Mouse (Mus musculus) C3H10T1/2 (cell line): ENCODE data around the gene Olfr597. TPM values are rescaled to one million over a fixed set of nuclear protein-coding genes. Genes with fewer than 3 reads are reported as not detected.

Experiments
- polyA plus RNA-seq, 2 experiments: library from polyadenylated mRNA; unstranded; fragments of >200 nt; fragmentation: generic; extraction: Trizol; gene quantifications; one replicate each; pipeline ENCODE4 v1.2.1; 2012; ENCODE audit warnings: missing spikeins in 2 of 2

Olfr597 gene
- not detected for polyA plus RNA-seq

DNA sequence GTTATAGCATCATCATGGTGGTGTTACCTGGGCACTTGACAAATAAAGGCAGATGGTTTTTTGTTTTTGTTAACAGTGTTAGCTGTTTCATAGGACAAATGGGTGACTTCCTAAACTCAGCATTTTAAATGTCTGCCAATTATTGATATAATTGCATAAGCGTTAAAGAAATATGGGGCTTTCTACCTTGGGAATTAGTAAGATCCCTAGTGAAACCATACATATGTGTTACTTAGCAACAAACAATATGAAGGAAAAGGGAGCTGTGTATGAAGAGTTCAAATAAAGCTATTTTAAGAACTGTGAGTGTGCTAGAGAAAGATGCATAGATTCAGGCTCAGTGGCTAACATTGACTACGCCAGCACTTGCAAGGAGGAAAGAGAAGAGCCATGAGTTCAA is at the start of gene Olfr597:
Gene Olfr597 (plus strand): TSS at position 301 of the 400 bp plus-strand sequence.

DNA sequence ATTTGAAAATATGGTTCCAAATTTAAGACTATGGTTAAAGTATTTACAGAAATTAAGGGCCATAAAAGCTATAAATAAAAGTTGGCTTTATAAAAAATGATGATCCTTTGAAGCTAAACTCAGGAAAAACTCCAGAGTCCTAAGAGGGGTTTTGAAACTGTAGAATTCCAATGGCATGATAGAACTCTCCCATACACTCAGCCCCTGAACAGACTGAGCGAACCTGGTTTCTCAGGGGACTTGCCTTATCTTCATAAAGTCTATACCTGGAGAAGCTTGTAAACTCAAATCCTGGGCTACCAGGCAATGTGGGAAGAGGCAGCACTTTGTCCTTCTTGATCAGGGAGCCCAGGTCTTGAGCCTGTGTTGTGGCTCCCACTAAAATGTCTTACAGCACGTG is 10.8 kb upstream of the Olfr597 start, which contains the start of gene Olfr596:
Gene Olfr596 (plus strand): TSS at position 301 of the 400 bp plus-strand sequence.

DNA sequence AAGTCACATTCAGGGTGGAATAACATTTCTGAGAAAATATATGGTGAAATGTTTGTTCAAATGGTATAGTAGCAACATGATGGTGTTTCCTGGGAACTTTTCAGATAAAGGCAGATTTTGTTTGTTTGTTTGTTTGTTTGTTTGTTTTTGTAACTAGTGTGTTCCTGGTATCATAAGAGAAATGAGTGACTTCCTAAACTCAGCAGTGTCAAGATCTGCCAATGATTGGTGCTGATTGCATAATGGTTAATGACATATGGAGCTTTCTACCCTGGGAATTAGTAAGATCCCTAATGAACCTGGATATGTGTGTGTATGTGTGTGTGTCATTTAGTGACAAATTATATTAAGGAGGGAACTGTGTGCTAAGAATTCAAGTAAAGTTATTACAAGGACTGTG is 7.2 kb downstream of the Olfr597 start, which contains the start of gene Olfr598:
Gene Olfr598 (plus strand): TSS at position 301 of the 400 bp plus-strand sequence.

DNA sequence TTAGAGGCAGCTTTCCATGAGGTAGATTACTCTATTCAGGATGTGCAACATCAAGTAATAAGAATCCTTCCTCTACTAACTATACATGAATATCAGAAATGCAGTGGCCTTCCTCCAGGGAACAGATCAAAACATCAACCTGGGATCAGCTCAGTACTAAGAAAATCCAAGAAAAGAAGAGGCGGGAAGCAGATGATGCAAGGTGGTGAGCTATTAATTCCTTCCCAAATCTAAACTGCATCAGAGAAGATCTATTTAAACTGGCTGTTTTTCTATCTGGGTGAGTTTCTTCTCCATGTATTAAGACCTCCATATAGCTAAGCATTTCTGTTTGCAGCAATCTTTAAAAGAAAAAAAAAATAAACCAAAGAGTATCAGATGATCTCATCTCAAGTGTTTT is 19.5 kb downstream of the Olfr597 start, which contains the start of gene Olfr599:
Gene Olfr599 (plus strand): TSS at position 301 of the 400 bp plus-strand sequence.

DNA sequence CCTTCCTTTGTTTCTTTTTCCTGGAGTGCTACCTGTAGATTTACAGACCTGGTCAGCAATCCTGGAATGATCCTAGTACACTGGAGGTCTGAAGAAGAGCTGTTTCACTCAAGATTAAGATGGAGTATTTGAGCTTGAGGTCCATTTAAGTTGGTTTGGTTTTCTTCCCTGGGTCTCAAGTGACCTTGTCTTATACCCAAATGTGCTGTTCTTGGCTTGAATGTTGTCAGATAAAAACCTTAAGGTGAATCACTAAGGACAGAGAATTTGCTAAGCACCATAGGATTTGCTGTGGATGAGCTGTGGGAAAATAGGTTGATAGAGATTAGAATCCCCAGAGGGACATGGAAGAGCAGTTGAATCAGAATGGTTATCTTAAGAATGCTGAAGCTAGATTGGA is 33.5 kb downstream of the Olfr597 start, which contains the start of gene Olfr600:
Gene Olfr600 (minus strand): TSS at position 101 of the 400 bp plus-strand sequence.

DNA sequence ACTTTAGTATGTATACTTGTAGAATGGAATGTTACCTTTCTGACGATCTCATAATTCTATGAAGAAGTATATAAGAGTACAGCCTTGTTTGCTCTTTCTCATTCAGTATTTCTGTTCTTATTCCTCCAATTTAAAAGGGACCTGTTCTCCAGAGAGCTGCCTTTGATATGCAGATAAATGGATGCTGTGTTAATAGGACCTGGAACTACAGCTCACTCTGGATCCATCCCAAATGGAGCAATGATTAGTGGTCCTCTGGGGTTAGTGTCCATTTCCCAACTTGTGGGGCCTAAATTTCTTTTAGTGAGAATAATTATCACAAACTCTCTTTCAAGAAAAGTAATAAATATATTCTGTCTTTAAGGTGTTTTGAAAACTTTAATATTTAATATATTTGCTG is 46.4 kb downstream of the Olfr597 start, which contains the start of gene Olfr601:
Gene Olfr601 (minus strand): TSS at position 101 of the 400 bp plus-strand sequence.

Other genes with a start within 250 kb of the Olfr597 start
- gene Olfr584, start 234.4 kb upstream of the Olfr597 start, polyA plus RNA-seq = not detected
- not detected for gene Olfr585, start 218.6 kb upstream of the Olfr597 start, polyA plus RNA-seq
- gene Olfr586, start 190.7 kb upstream of the Olfr597 start, polyA plus RNA-seq = not detected
- not detected for gene Olfr588-ps1, start 175.4 kb upstream of the Olfr597 start, polyA plus RNA-seq
- gene Olfr589, start 160.0 kb upstream of the Olfr597 start, polyA plus RNA-seq = not detected
- gene Olfr591, start 138.0 kb upstream of the Olfr597 start, polyA plus RNA-seq = not detected
- not detected for gene Olfr592, start 131.5 kb upstream of the Olfr597 start, polyA plus RNA-seq
- not detected for gene Olfr593, start 104.5 kb upstream of the Olfr597 start, polyA plus RNA-seq
- gene Olfr594, start 99.3 kb upstream of the Olfr597 start, polyA plus RNA-seq = not detected
- not detected for gene Usp17ld, start 63.8 kb upstream of the Olfr597 start, polyA plus RNA-seq
- gene Olfr596, start 10.7 kb upstream of the Olfr597 start, polyA plus RNA-seq = not detected
- not detected for gene Olfr598, start 7.3 kb downstream of the Olfr597 start, polyA plus RNA-seq
- gene Olfr599, start 19.6 kb downstream of the Olfr597 start, polyA plus RNA-seq = not detected
- not detected for gene Olfr600, start 33.4 kb downstream of the Olfr597 start, polyA plus RNA-seq
- gene Olfr601, start 46.3 kb downstream of the Olfr597 start, polyA plus RNA-seq = not detected
- gene Olfr603, start 69.9 kb downstream of the Olfr597 start, polyA plus RNA-seq = not detected
- not detected for gene Usp17lc, start 98.8 kb downstream of the Olfr597 start, polyA plus RNA-seq
- not detected for gene Olfr605, start 129.1 kb downstream of the Olfr597 start, polyA plus RNA-seq
- gene Olfr606, start 132.7 kb downstream of the Olfr597 start, polyA plus RNA-seq = not detected
- gene Olfr607, start 147.8 kb downstream of the Olfr597 start, polyA plus RNA-seq = not detected
- gene Olfr608, start 153.6 kb downstream of the Olfr597 start, polyA plus RNA-seq = not detected
- not detected for gene Olfr609, start 181.7 kb downstream of the Olfr597 start, polyA plus RNA-seq
- not detected for gene Olfr610, start 195.8 kb downstream of the Olfr597 start, polyA plus RNA-seq
- gene Olfr611, start 204.5 kb downstream of the Olfr597 start, polyA plus RNA-seq = not detected
- gene Olfr612, start 226.4 kb downstream of the Olfr597 start, polyA plus RNA-seq = not detected
- not detected for gene Olfr613, start 231.8 kb downstream of the Olfr597 start, polyA plus RNA-seq
- not detected for gene Olfr615, start 239.8 kb downstream of the Olfr597 start, polyA plus RNA-seq